Mouse (Mus musculus): ENCODE measurements around the gene Rtbdn.
A peak's percentile ranks its signal among the peaks of the same experiment; 100 is the strongest.

Rtbdn gene

GRCm38 (mm10) chr8:84921596-84921995 lies 25.2 kb upstream of the Rtbdn start:
- no peak for DNase-seq (ENCODE audit: low spot score in 2 of 2)

GRCm38 (mm10) chr8:84925557-84925956 lies 21.2 kb upstream of the Rtbdn start:
- no peak for DNase-seq (ENCODE audit: low spot score in 2 of 2)

- DNase-seq (ENCODE audit: low spot score in 2 of 2) = no peak
Measured at GRCm38 (mm10) chr8:84927513-84927912, 19.3 kb upstream of the Rtbdn start.

- peak in 1 of 2 experiments; percentile 45 for DNase-seq (ENCODE audit: low spot score in 2 of 2)
Measured at GRCm38 (mm10) chr8:84928456-84929306, 18.1 kb upstream of the Rtbdn start.

GRCm38 (mm10) chr8:84930582-84930981 lies 16.2 kb upstream of the Rtbdn start:
- no peak for DNase-seq (ENCODE audit: low spot score in 2 of 2)

GRCm38 (mm10) chr8:84933767-84934559 lies 12.8 kb upstream of the Rtbdn start:
- DNase-seq (ENCODE audit: low spot score in 2 of 2) = no peak

GRCm38 (mm10) chr8:84934860-84935259 lies 11.9 kb upstream of the Rtbdn start:
- DNase-seq (ENCODE audit: low spot score in 2 of 2) = no peak

- no peak for DNase-seq (ENCODE audit: low spot score in 2 of 2)
Measured at GRCm38 (mm10) chr8:84935489-84935888, 11.3 kb upstream of the Rtbdn start.

GRCm38 (mm10) chr8:84936041-84936961 lies 10.5 kb upstream of the Rtbdn start:
- DNase-seq (ENCODE audit: low spot score in 2 of 2) = no peak

- no peak for DNase-seq (ENCODE audit: low spot score in 2 of 2)
Measured at GRCm38 (mm10) chr8:84936962-84937546, 9.7 kb upstream of the Rtbdn start, which contains the start of gene Mast1. Gene Mast1, minus strand, starts transcription at chr8:84937359.

- no peak for DNase-seq (ENCODE audit: low spot score in 2 of 2)
Measured at GRCm38 (mm10) chr8:84937620-84938485, 8.9 kb upstream of the Rtbdn start.

- DNase-seq (ENCODE audit: low spot score in 2 of 2) = no peak
Measured at GRCm38 (mm10) chr8:84943699-84944098, 3.1 kb upstream of the Rtbdn start.

- DNase-seq (ENCODE audit: low spot score in 2 of 2) = no peak
Measured at GRCm38 (mm10) chr8:84944478-84945160, 2.2 kb upstream of the Rtbdn start.

- no peak for DNase-seq (ENCODE audit: low spot score in 2 of 2)
Measured at GRCm38 (mm10) chr8:84945235-84945632, 1.6 kb upstream of the Rtbdn start.

- no peak for DNase-seq (ENCODE audit: low spot score in 2 of 2)
Measured at GRCm38 (mm10) chr8:84945633-84946527, 911 bp upstream of the Rtbdn start.

GRCm38 (mm10) chr8:84947241-84947545 lies 402 bp downstream of the Rtbdn start:
- no peak for DNase-seq (ENCODE audit: low spot score in 2 of 2)

- no peak for DNase-seq (ENCODE audit: low spot score in 2 of 2)
Measured at GRCm38 (mm10) chr8:84949753-84950152, 3.0 kb downstream of the Rtbdn start.

- peak in 1 of 2 experiments; percentile 37 for DNase-seq (ENCODE audit: low spot score in 2 of 2)
Measured at GRCm38 (mm10) chr8:84952612-84953255, 5.9 kb downstream of the Rtbdn start.
